Mouse (Mus musculus) embryonic fibroblast, embryonic 13.5 days (primary cell): ENCODE measurements around the gene Gprc5c.

Experiments used
- CTCF ChIP-seq: IDR thresholded peaks from 2 replicates; pipeline ENCODE4 v1.5.1; 2011; ENCODE audit warnings: mild to moderate bottlenecking, control low read depth, low read length, moderate library complexity, borderline replicate concordance; ENCODE audit not compliant: insufficient read depth
- POLR2A ChIP-seq: IDR thresholded peaks from 2 replicates; pipeline ENCODE4 v1.6.1; 2011; ENCODE audit warnings: low read depth, mild to moderate bottlenecking, control low read depth, low read length, moderate library complexity

- no peak for TF ChIP-seq CTCF
- no peak for TF ChIP-seq POLR2A
Measured at GRCm38 (mm10) chr11:114819110-114819509, 31.8 kb upstream of the Gprc5c start.
